Mouse (Mus musculus): ENCODE data around the gene Nfam1.

DNA sequence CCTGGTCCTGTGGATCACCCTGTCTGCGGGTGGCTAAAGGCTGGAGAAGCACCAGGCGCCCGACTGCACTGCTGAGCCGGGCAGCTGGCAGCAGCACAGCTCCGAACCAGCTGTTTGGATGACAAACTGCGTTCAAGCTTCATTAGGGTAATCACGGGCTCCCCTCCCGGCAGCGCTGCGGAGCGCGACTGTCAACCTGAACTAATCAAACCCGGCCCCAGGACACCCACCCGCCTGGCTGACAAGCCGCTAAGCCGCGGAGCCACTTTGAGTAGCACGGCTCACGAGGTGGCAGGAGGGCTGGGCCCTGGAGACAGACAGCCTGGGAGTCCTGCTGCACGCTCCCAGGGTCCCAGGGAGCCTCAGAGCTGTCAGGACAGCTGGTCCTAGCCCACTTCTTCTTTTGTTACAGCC lies 80.8 kb downstream of the Nfam1 start:
- TF ChIP-seq GATA1 (IDR thresholded peaks at IDR 0.05; ENCODE audit: low read length), result no peak
- TF ChIP-seq TAL1 (IDR thresholded peaks at IDR 0.05; ENCODE audit: low read length), result no peak

Measured in erythroblast, embryonic 14.5 days (primary cell).